Mouse (Mus musculus) MEL (cell line): ENCODE data around the gene Zmiz1.

ENCODE experiments used
- CTCF ChIP-seq, 3 experiments: IDR thresholded peaks in 2 of 3; conservative IDR thresholded peaks in 1 of 3; 2 replicates each; pipeline ENCODE4 v1.5.1; 2011 to 2012; ENCODE audit warnings: low read length in 3 of 3, low read depth in 2 of 3, mild to moderate bottlenecking in 2 of 3, improper control_type of control experiment in 1 of 3, inconsistent platforms in 1 of 3, mixed read lengths in 1 of 3, moderate library complexity in 1 of 3; ENCODE audit not compliant: control insufficient read depth in 1 of 3, insufficient read depth in 1 of 3, poor library complexity in 1 of 3, severe bottlenecking in 1 of 3
- ELF1 ChIP-seq: IDR thresholded peaks from 2 replicates; pipeline ENCODE4 v1.6.1; 2014; ENCODE audit warnings: low read depth, mild to moderate bottlenecking, inconsistent platforms, low read length, improper control_type of control experiment, moderate library complexity
- GABPA ChIP-seq: IDR thresholded peaks from 2 replicates; pipeline ENCODE4 v1.6.1; 2012; ENCODE audit warnings: low read depth, mild to moderate bottlenecking, inconsistent platforms, low read length, improper control_type of control experiment, moderate library complexity
- MAX ChIP-seq: IDR thresholded peaks from 2 replicates; pipeline ENCODE4 v1.6.1; 2011; ENCODE audit warnings: low read length, improper control_type of control experiment
- MYC ChIP-seq: IDR thresholded peaks from 2 replicates; pipeline ENCODE4 v1.6.1; 2011; ENCODE audit warnings: low read depth, mild to moderate bottlenecking, low read length, improper control_type of control experiment, moderate library complexity
- POLR2A ChIP-seq, 2 experiments: IDR thresholded peaks; 2 replicates each; pipeline ENCODE4 v1.6.1; 2011 to 2012; ENCODE audit warnings: low read length in 2 of 2, mild to moderate bottlenecking in 2 of 2, control low read depth in 1 of 2, improper control_type of control experiment in 1 of 2, low read depth in 1 of 2, moderate library complexity in 1 of 2; ENCODE audit not compliant: control insufficient read depth in 1 of 2, insufficient read depth in 1 of 2, poor library complexity in 1 of 2
- SIN3A ChIP-seq: IDR thresholded peaks from 2 replicates; pipeline ENCODE4 v1.6.1; 2012; ENCODE audit warnings: low read length, improper control_type of control experiment, inconsistent platforms
- SMC3 ChIP-seq: IDR thresholded peaks from 2 replicates; pipeline ENCODE4 v1.6.1; 2011; ENCODE audit warnings: low read depth, low read length, improper control_type of control experiment
- TAL1 ChIP-seq: IDR thresholded peaks from 2 replicates; pipeline ENCODE4 v1.6.1; 2012; ENCODE audit warnings: mild to moderate bottlenecking, inconsistent platforms, low read length, moderate library complexity, mixed read lengths

GRCm38 (mm10) chr14:25533010-25533409 is 74.0 kb downstream of the Zmiz1 start:
- TF ChIP-seq CTCF (IDR thresholded peaks at IDR 0.05 in 2 of 3, conservative IDR thresholded peaks at IDR 0.05 in 1 of 3; ENCODE audit: control insufficient read depth in 1 of 3, insufficient read depth in 1 of 3, low read depth in 2 of 3, low read length in 3 of 3, poor library complexity in 1 of 3, severe bottlenecking in 1 of 3) (no peak), MAX (no peak), TAL1 (no peak), SMC3 (no peak), SIN3A (no peak), ELF1 (no peak), GABPA (no peak), POLR2A (IDR thresholded peaks at IDR 0.05; ENCODE audit: control insufficient read depth in 1 of 2, insufficient read depth in 1 of 2, low read depth in 1 of 2, low read length in 2 of 2, poor library complexity in 1 of 2) (no peak), MYC (no peak)
